Comparison of ENCODE assay signal across 35 mouse cellular contexts in genomic region chr10:36558736-36559135, GRCm38 (mm10). TPM values are rescaled to one million over a fixed set of nuclear protein-coding genes. Genes with fewer than 3 reads are reported as not detected.
"Had no signal": no experiment of that assay in that cellular context is flagged by ENCODE, and none has a peak within 500 bp of the region (broad histone marks: within the 10 kb centered on the region; RNA-seq: fewer than 3 reads in every experiment).

No protein-coding gene starts in this region.

- H3K36me3 ChIP-seq: heart, embryonic 12.5 days; heart, embryonic 13.5 days; heart, embryonic 15.5 days; hindbrain, embryonic 10.5 days; hindbrain, embryonic 12.5 days; hindbrain, embryonic 13.5 days; hindbrain, embryonic 15.5 days; intestine, embryonic 15.5 days; kidney, embryonic 15.5 days had no signal

- ATAC-seq: hindbrain, embryonic 16.5 days; hindbrain, postnatal 0 days; inflammation-experienced regulatory T-cells, adult 6 months; intestine, embryonic 15.5 days; intestine, embryonic 16.5 days; intestine, postnatal 0 days had no signal

- H3K27ac ChIP-seq: heart, embryonic 13.5 days; heart, embryonic 15.5 days; hindbrain, embryonic 10.5 days; hindbrain, embryonic 12.5 days; hindbrain, embryonic 13.5 days; hindbrain, embryonic 14.5 days; hindbrain, embryonic 15.5 days; hindbrain, postnatal 0 days; intestine, embryonic 15.5 days; kidney, embryonic 15.5 days; kidney, postnatal 0 days; layer of hippocampus, adult 2 months; left cerebral cortex, adult 2 months had no signal

- DNase-seq: heart, postnatal 10 days; heart, postnatal 14 days; heart, postnatal 36 days; heart, postnatal 4 days; kidney, adult 11 months; kidney, adult 18-20 months; kidney, adult 2 months; kidney, adult 8-10 months; kidney, adult 9 months; kidney, postnatal 10 days; kidney, postnatal 14 days; kidney, postnatal 25 days; kidney, postnatal 36 days; kidney, postnatal 4 days; layer of hippocampus, adult 9-11 months; layer of hippocampus, postnatal 36 days had no signal

- H3K4me2 ChIP-seq: heart, embryonic 12.5 days; heart, embryonic 13.5 days; heart, embryonic 15.5 days; hindbrain, embryonic 12.5 days; hindbrain, embryonic 13.5 days; hindbrain, embryonic 14.5 days; hindbrain, embryonic 15.5 days; intestine, embryonic 15.5 days; kidney, embryonic 15.5 days had no signal

- H3K9me3 ChIP-seq: heart, embryonic 12.5 days; heart, embryonic 13.5 days; heart, embryonic 15.5 days; hindbrain, embryonic 10.5 days; hindbrain, embryonic 12.5 days; hindbrain, embryonic 13.5 days; hindbrain, embryonic 15.5 days; intestine, embryonic 15.5 days; kidney, embryonic 15.5 days had no signal

- H3K9ac ChIP-seq: heart, embryonic 12.5 days; heart, embryonic 13.5 days; heart, embryonic 15.5 days; hindbrain, embryonic 12.5 days; hindbrain, embryonic 13.5 days; hindbrain, embryonic 14.5 days; hindbrain, embryonic 15.5 days; intestine, embryonic 15.5 days; kidney, embryonic 15.5 days had no signal

- H3K27me3 ChIP-seq: heart, embryonic 12.5 days; heart, embryonic 13.5 days; heart, embryonic 15.5 days; hindbrain, embryonic 12.5 days; hindbrain, embryonic 13.5 days; hindbrain, embryonic 15.5 days; intestine, embryonic 15.5 days; kidney, embryonic 15.5 days had no signal

- H3K4me3 ChIP-seq: heart, embryonic 12.5 days; heart, embryonic 13.5 days; heart, embryonic 15.5 days; hindbrain, embryonic 10.5 days; hindbrain, embryonic 12.5 days; hindbrain, embryonic 13.5 days; hindbrain, embryonic 15.5 days; intestine, embryonic 15.5 days; kidney, embryonic 15.5 days; layer of hippocampus, adult 2 months; left cerebral cortex, adult 2 months had no signal

- H3K4me1 ChIP-seq: heart, embryonic 15.5 days; hindbrain, embryonic 15.5 days; intestine, embryonic 15.5 days; kidney, embryonic 15.5 days had no signal

RNA-seq across cellular contexts. Expression of gene Hs3st5, which starts 52.1 kb away (rescaled TPM):
- total RNA-seq: hematopoietic stem cell, adult 5-6 weeks had no signal
- polyA plus RNA-seq: inflammation-experienced regulatory T-cells, adult 6 months had no signal
